Mouse (Mus musculus): ENCODE data around the gene Tek. TPM values are rescaled to one million over a fixed set of nuclear protein-coding genes. Genes with fewer than 3 reads are reported as not detected.

Gene Tek
- polyA plus RNA-seq, 1 experiment from 2014 or later = 37.1 TPM

- H3K4me3 ChIP-seq = no peak overlapping the region
- peak overlapping the region; percentile 48 for H3K27ac ChIP-seq
- H3K9me3 ChIP-seq (replicated peaks) = no peaks in the 10 kb centered on the region
- ATAC-seq (replicated peaks; ENCODE audit: insufficient number of reproducible peaks, insufficient read depth, low FRiP score, low read depth) = peak; percentile 31; the same call in 1 of the 2 replicates
- 18% methylated on average over 1 of the region's 1 CpGs for WGBS
- H3K9ac ChIP-seq = no peak overlapping the region
- H3K36me3 ChIP-seq = no peaks in the 10 kb centered on the region; the same call in 1 of the 2 replicates
- H3K27me3 ChIP-seq = no peaks in the 10 kb centered on the region
- peaks cover 3% of the 10 kb centered on the region for H3K4me1 ChIP-seq (replicated peaks)
- no peak overlapping the region for H3K4me2 ChIP-seq
Measured at GRCm38 (mm10) chr4:94803187-94803586, 64.1 kb downstream of the Tek start.

DNA sequence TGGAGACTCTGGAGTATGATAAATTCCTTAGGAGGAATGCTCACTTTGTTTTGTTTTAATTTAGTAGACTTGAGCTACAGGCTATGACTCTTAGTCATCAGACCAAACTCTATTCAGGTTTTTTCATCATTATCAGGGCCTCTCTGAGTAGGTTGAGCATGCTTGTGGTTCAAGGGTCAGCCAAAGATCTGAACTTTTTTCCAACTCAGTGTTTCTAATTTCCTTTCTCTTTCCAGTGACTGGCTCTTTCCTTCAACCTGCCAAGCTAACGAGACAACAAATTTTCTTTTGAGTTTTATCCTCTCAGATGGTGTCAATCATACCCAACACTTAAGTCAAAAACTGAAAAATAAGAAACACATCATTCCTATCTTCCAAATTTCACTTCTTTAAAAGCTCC, 71.5 kb downstream of the Tek start:
- peaks cover 11% of the 10 kb centered on the region; the same call in 1 of the 2 replicates for H3K36me3 ChIP-seq
- no peaks in the 10 kb centered on the region for H3K9me3 ChIP-seq (replicated peaks)
- no peaks in the 10 kb centered on the region for H3K27me3 ChIP-seq
- no peak overlapping the region for H3K27ac ChIP-seq
- no peak overlapping the region for H3K9ac ChIP-seq
- 61% methylated on average over 1 of the region's 1 CpGs for WGBS
- no peak overlapping the region for H3K4me3 ChIP-seq
- no peak for ATAC-seq (replicated peaks; ENCODE audit: insufficient number of reproducible peaks, insufficient read depth, low FRiP score, low read depth)
- H3K4me2 ChIP-seq = no peak overlapping the region
- no peaks in the 10 kb centered on the region for H3K4me1 ChIP-seq (replicated peaks)

- Histone ChIP-seq H3K4me3 (no peak overlapping the region), H3K27me3 (no peaks in the 10 kb centered on the region), H3K4me2 (no peak overlapping the region), H3K9me3 (replicated peaks) (0 out of 2 replicates have a peak, but pooled peaks cover 7% of the 10 kb centered on the region), H3K4me1 (replicated peaks) (no peaks in the 10 kb centered on the region; the same call in 1 of the 2 replicates), H3K27ac (peak overlapping the region; percentile 57), H3K9ac (no peak overlapping the region), H3K36me3 (peaks cover 8% of the 10 kb centered on the region; the same call in 1 of the 2 replicates)
- WGBS = 57% methylated on average over 1 of the region's 1 CpGs
- no peak for ATAC-seq (replicated peaks; ENCODE audit: insufficient number of reproducible peaks, insufficient read depth, low FRiP score, low read depth)
Measured at GRCm38 (mm10) chr4:94826891-94827290, 87.8 kb downstream of the Tek start.

DNA sequence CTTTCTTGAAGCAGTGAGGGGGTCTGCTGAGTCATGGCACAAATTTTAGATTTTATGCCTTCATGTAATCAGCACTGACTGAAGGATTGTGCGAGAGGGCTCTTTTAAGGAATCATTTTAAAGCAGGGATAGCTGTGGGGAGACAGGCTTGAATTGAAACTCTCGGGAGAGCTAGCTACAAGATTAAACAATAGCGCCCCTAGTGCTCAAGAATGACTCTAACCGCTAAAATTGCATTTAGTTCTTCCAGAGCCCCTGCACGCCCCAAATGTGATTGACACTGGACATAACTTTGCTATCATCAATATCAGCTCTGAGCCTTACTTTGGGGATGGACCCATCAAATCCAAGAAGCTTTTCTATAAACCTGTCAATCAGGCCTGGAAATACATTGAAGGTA, 88.3 kb downstream of the Tek start:
- no peak for ATAC-seq (replicated peaks; ENCODE audit: insufficient number of reproducible peaks, insufficient read depth, low FRiP score, low read depth)

GRCm38 (mm10) chr4:94829924-94830386, 90.9 kb downstream of the Tek start:
- H3K9ac ChIP-seq = no peak overlapping the region
- no peak overlapping the region for H3K4me3 ChIP-seq
- H3K4me1 ChIP-seq (replicated peaks) = no peaks in the 10 kb centered on the region; the same call in 1 of the 2 replicates
- 53% methylated on average over 6 of the region's 6 CpGs for WGBS
- no peaks in the 10 kb centered on the region for H3K27me3 ChIP-seq
- ATAC-seq (replicated peaks; ENCODE audit: insufficient number of reproducible peaks, insufficient read depth, low FRiP score, low read depth) = peak; percentile 63; the same call in 1 of the 2 replicates
- peak overlapping the region; percentile 45 for H3K27ac ChIP-seq
- no peaks in the 10 kb centered on the region for H3K9me3 ChIP-seq (replicated peaks)
- H3K36me3 ChIP-seq = no peaks in the 10 kb centered on the region
- H3K4me2 ChIP-seq = no peak overlapping the region

More for the DNA sequence above, 88.3 kb downstream of the Tek start:
- H3K36me3 ChIP-seq = peaks cover 8% of the 10 kb centered on the region; the same call in 1 of the 2 replicates
- no peaks in the 10 kb centered on the region for H3K27me3 ChIP-seq
- 36% methylated on average over 5 of the region's 5 CpGs for WGBS
- H3K4me1 ChIP-seq (replicated peaks) = no peaks in the 10 kb centered on the region; the same call in 1 of the 2 replicates
- H3K9me3 ChIP-seq (replicated peaks) = 0 out of 2 replicates have a peak, but pooled peaks cover 7% of the 10 kb centered on the region
- H3K27ac ChIP-seq = peak overlapping the region; percentile 8; the same call in 1 of the 2 replicates
- H3K4me3 ChIP-seq = no peak overlapping the region
- H3K4me2 ChIP-seq = no peak overlapping the region
- no peak overlapping the region for H3K9ac ChIP-seq

- no peak for ATAC-seq (replicated peaks; ENCODE audit: insufficient number of reproducible peaks, insufficient read depth, low FRiP score, low read depth)
- 64% methylated on average over 7 of the region's 7 CpGs for WGBS
Measured at GRCm38 (mm10) chr4:94837061-94837460, 98.0 kb downstream of the Tek start.

GRCm38 (mm10) chr4:94853301-94853700, 114.2 kb downstream of the Tek start:
- H3K9ac ChIP-seq = no peak overlapping the region
- H3K4me2 ChIP-seq = no peak overlapping the region
- H3K4me1 ChIP-seq (replicated peaks) = no peaks in the 10 kb centered on the region
- ATAC-seq (replicated peaks; ENCODE audit: insufficient number of reproducible peaks, insufficient read depth, low FRiP score, low read depth) = no peak
- no peaks in the 10 kb centered on the region for H3K27me3 ChIP-seq
- H3K27ac ChIP-seq = no peak overlapping the region
- no peaks in the 10 kb centered on the region for H3K9me3 ChIP-seq (replicated peaks)
- 83% methylated on average over 7 of the region's 7 CpGs for WGBS
- H3K36me3 ChIP-seq = 0 out of 2 replicates have a peak, but pooled peaks cover 2% of the 10 kb centered on the region
- no peak overlapping the region for H3K4me3 ChIP-seq

More at GRCm38 (mm10) chr4:94837061-94837460, 98.0 kb downstream of the Tek start:
- Histone ChIP-seq H3K27ac (no peak overlapping the region), H3K4me2 (no peak overlapping the region), H3K4me3 (no peak overlapping the region), H3K9me3 (replicated peaks) (no peaks in the 10 kb centered on the region), H3K36me3 (no peaks in the 10 kb centered on the region), H3K27me3 (no peaks in the 10 kb centered on the region), H3K4me1 (replicated peaks) (no peaks in the 10 kb centered on the region), H3K9ac (no peak overlapping the region)

GRCm38 (mm10) chr4:94854270-94854669, 115.2 kb downstream of the Tek start:
- ATAC-seq (replicated peaks; ENCODE audit: insufficient number of reproducible peaks, insufficient read depth, low FRiP score, low read depth) = no peak
- no peak overlapping the region for H3K9ac ChIP-seq
- WGBS = 81% methylated on average over 3 of the region's 3 CpGs
- no peaks in the 10 kb centered on the region for H3K4me1 ChIP-seq (replicated peaks)
- H3K27ac ChIP-seq = no peak overlapping the region
- H3K36me3 ChIP-seq = 0 out of 2 replicates have a peak, but pooled peaks cover 2% of the 10 kb centered on the region
- H3K4me3 ChIP-seq = no peak overlapping the region
- no peaks in the 10 kb centered on the region for H3K27me3 ChIP-seq
- H3K4me2 ChIP-seq = no peak overlapping the region
- H3K9me3 ChIP-seq (replicated peaks) = no peaks in the 10 kb centered on the region

GRCm38 (mm10) chr4:94855201-94855600, 116.1 kb downstream of the Tek start:
- ATAC-seq (replicated peaks; ENCODE audit: insufficient number of reproducible peaks, insufficient read depth, low FRiP score, low read depth) = no peak
- 0 out of 2 replicates have a peak, but pooled peaks cover 2% of the 10 kb centered on the region for H3K36me3 ChIP-seq
- no peak overlapping the region for H3K4me2 ChIP-seq
- no peak overlapping the region for H3K4me3 ChIP-seq
- H3K9ac ChIP-seq = no peak overlapping the region
- H3K27me3 ChIP-seq = no peaks in the 10 kb centered on the region
- no peaks in the 10 kb centered on the region for H3K4me1 ChIP-seq (replicated peaks)
- 60% methylated on average over 3 of the region's 3 CpGs for WGBS
- H3K9me3 ChIP-seq (replicated peaks) = no peaks in the 10 kb centered on the region
- no peak overlapping the region for H3K27ac ChIP-seq

DNA sequence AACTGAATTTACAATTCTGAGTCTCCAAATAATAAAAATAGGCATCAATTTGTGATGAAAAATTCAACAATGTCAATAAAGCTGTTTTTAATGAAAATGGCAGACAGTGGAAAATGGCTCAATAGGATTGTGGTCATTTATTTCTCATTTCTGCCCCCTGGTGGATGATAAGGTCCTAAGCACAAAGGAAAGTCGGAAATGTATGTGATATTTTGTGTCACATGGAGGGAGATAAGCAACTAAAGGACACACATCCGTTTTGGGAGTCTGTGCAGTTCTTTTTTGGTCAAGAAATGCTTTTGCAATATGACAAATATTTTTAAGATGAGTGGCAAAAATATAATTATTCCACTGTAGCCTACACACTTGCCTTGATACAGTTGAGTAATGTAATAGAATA, 161.7 kb downstream of the Tek start:
- Histone ChIP-seq H3K4me3 (no peak overlapping the region), H3K36me3 (no peaks in the 10 kb centered on the region)
- 12% methylated on average over 2 of the region's 2 CpGs for WGBS

GRCm38 (mm10) chr4:94901780-94902179, 162.7 kb downstream of the Tek start:
- no peak overlapping the region for H3K9ac ChIP-seq

More for the DNA sequence above, 161.7 kb downstream of the Tek start:
- ATAC-seq (replicated peaks; ENCODE audit: insufficient number of reproducible peaks, insufficient read depth, low FRiP score, low read depth) = no peak
- Histone ChIP-seq H3K27ac (no peak overlapping the region), H3K4me2 (no peak overlapping the region), H3K4me1 (replicated peaks) (no peaks in the 10 kb centered on the region), H3K9ac (no peak overlapping the region), H3K9me3 (replicated peaks) (no peaks in the 10 kb centered on the region), H3K27me3 (no peaks in the 10 kb centered on the region)

More at GRCm38 (mm10) chr4:94901780-94902179, 162.7 kb downstream of the Tek start:
- no peak for ATAC-seq (replicated peaks; ENCODE audit: insufficient number of reproducible peaks, insufficient read depth, low FRiP score, low read depth)
- Histone ChIP-seq H3K4me2 (no peak overlapping the region), H3K9me3 (replicated peaks) (no peaks in the 10 kb centered on the region), H3K27ac (no peak overlapping the region), H3K4me1 (replicated peaks) (no peaks in the 10 kb centered on the region), H3K4me3 (no peak overlapping the region), H3K36me3 (no peaks in the 10 kb centered on the region), H3K27me3 (no peaks in the 10 kb centered on the region)
- 39% methylated on average over 3 of the region's 3 CpGs for WGBS
